Mouse (Mus musculus): ENCODE results near the gene Spo11. TPM values are rescaled to one million over a fixed set of nuclear protein-coding genes. Genes with fewer than 3 reads are reported as not detected.

The Spo11 gene
- polyA plus RNA-seq, 1 experiment from 2014 or later = 1.8 TPM

- ATAC-seq (ENCODE audit: low read depth) = peak; percentile 78
- no peaks in the 10 kb centered on the region for H3K9me3 ChIP-seq (ENCODE audit: control insufficient read depth, low read length)
- H3K4me2 ChIP-seq (ENCODE audit: low read depth, low read length) = peak overlapping the region; percentile 88
- H3K27ac ChIP-seq (replicated peaks; ENCODE audit: low read depth, low read length) = peak overlapping the region; percentile 52; the same call in 1 of the 2 replicates
- DNase-seq (ENCODE audit: low spot score) = peak; percentile 97
- no peaks in the 10 kb centered on the region for H3K36me3 ChIP-seq (ENCODE audit: control insufficient read depth, insufficient read depth, low read length)
- H3K9ac ChIP-seq (ENCODE audit: low read depth, low read length) = peak overlapping the region; percentile 72
- H3K4me3 ChIP-seq (ENCODE audit: low read depth, low read length) = peak overlapping the region; percentile 80
- WGBS = under 1% methylated on average over 42 of the region's 54 CpGs
- peaks cover 30% of the 10 kb centered on the region for H3K4me1 ChIP-seq (ENCODE audit: control insufficient read depth, insufficient read depth, low read length)
- H3K27me3 ChIP-seq (replicated peaks; ENCODE audit: control insufficient read depth, insufficient read depth, low read length) = peaks cover 10% of the 10 kb centered on the region; the same call in 1 of the 2 replicates
These were observed 44.1 kb downstream of the Spo11 start for GRCm38 (mm10) chr2:173021633-173022055.

GRCm38 (mm10) chr2:173022056-173022681 is 44.7 kb downstream of the Spo11 start:
- peak overlapping the region; percentile 80 for H3K4me3 ChIP-seq (ENCODE audit: low read depth, low read length)
- H3K27ac ChIP-seq (replicated peaks; ENCODE audit: low read depth, low read length) = peak overlapping the region; percentile 52; the same call in 1 of the 2 replicates
- under 1% methylated on average over 39 of the region's 51 CpGs for WGBS
- H3K9me3 ChIP-seq (ENCODE audit: control insufficient read depth, low read length) = no peaks in the 10 kb centered on the region
- no peaks in the 10 kb centered on the region for H3K36me3 ChIP-seq (ENCODE audit: control insufficient read depth, insufficient read depth, low read length)
- H3K4me2 ChIP-seq (ENCODE audit: low read depth, low read length) = peak overlapping the region; percentile 88
- H3K27me3 ChIP-seq (replicated peaks; ENCODE audit: control insufficient read depth, insufficient read depth, low read length) = peaks cover 10% of the 10 kb centered on the region; the same call in 1 of the 2 replicates
- peak overlapping the region; percentile 72 for H3K9ac ChIP-seq (ENCODE audit: low read depth, low read length)
- ATAC-seq (ENCODE audit: low read depth) (peak; percentile 7), DNase-seq (ENCODE audit: low spot score) (peak; percentile 54)
- peaks cover 32% of the 10 kb centered on the region for H3K4me1 ChIP-seq (ENCODE audit: control insufficient read depth, insufficient read depth, low read length)

- DNase-seq (ENCODE audit: low spot score) = no peak
- WGBS = 27% methylated on average over 10 of the region's 10 CpGs
- Histone ChIP-seq H3K4me1 (ENCODE audit: control insufficient read depth, insufficient read depth, low read length) (peaks cover 33% of the 10 kb centered on the region), H3K36me3 (ENCODE audit: control insufficient read depth, insufficient read depth, low read length) (no peaks in the 10 kb centered on the region), H3K4me2 (ENCODE audit: low read depth, low read length) (peak overlapping the region; percentile 88), H3K27ac (replicated peaks; ENCODE audit: low read depth, low read length) (no peak overlapping the region), H3K27me3 (replicated peaks; ENCODE audit: control insufficient read depth, insufficient read depth, low read length) (peaks cover 10% of the 10 kb centered on the region; the same call in 1 of the 2 replicates), H3K4me3 (ENCODE audit: low read depth, low read length) (peak overlapping the region; percentile 80), H3K9me3 (ENCODE audit: control insufficient read depth, low read length) (no peaks in the 10 kb centered on the region), H3K9ac (ENCODE audit: low read depth, low read length) (peak overlapping the region; percentile 72)
- no peak for ATAC-seq (ENCODE audit: low read depth)
These were observed 45.3 kb downstream of the Spo11 start for GRCm38 (mm10) chr2:173022813-173023212.

- 83% methylated on average over 7 of the region's 7 CpGs for WGBS
- ATAC-seq (ENCODE audit: low read depth) = no peak
These were observed 45.9 kb downstream of the Spo11 start for GRCm38 (mm10) chr2:173023371-173023851.

GRCm38 (mm10) chr2:173023966-173024365 is 46.5 kb downstream of the Spo11 start:
- Histone ChIP-seq H3K4me3 (ENCODE audit: low read depth, low read length) (peak overlapping the region; percentile 80; the same call in 1 of the 2 replicates), H3K9ac (ENCODE audit: low read depth, low read length) (no peak overlapping the region), H3K4me2 (ENCODE audit: low read depth, low read length) (peak overlapping the region; percentile 88; the same call in 1 of the 2 replicates)

More at GRCm38 (mm10) chr2:173023371-173023851, 45.9 kb downstream of the Spo11 start:
- DNase-seq (ENCODE audit: low spot score) = no peak
- no peak overlapping the region for H3K27ac ChIP-seq (replicated peaks; ENCODE audit: low read depth, low read length)
- H3K27me3 ChIP-seq (replicated peaks; ENCODE audit: control insufficient read depth, insufficient read depth, low read length) = peaks cover 10% of the 10 kb centered on the region; the same call in 1 of the 2 replicates
- peak overlapping the region; percentile 88 for H3K4me2 ChIP-seq (ENCODE audit: low read depth, low read length)
- no peaks in the 10 kb centered on the region for H3K9me3 ChIP-seq (ENCODE audit: control insufficient read depth, low read length)
- H3K9ac ChIP-seq (ENCODE audit: low read depth, low read length) = peak overlapping the region; percentile 72; the same call in 1 of the 2 replicates
- H3K4me3 ChIP-seq (ENCODE audit: low read depth, low read length) = peak overlapping the region; percentile 80
- H3K36me3 ChIP-seq (ENCODE audit: control insufficient read depth, insufficient read depth, low read length) = no peaks in the 10 kb centered on the region
- H3K4me1 ChIP-seq (ENCODE audit: control insufficient read depth, insufficient read depth, low read length) = peaks cover 33% of the 10 kb centered on the region

GRCm38 (mm10) chr2:173024392-173024791 is 46.9 kb downstream of the Spo11 start:
- ATAC-seq (ENCODE audit: low read depth) = no peak
- Histone ChIP-seq H3K4me2 (ENCODE audit: low read depth, low read length) (peak overlapping the region; percentile 88), H3K36me3 (ENCODE audit: control insufficient read depth, insufficient read depth, low read length) (0 out of 2 replicates have a peak, but pooled peaks cover 4% of the 10 kb centered on the region), H3K4me3 (ENCODE audit: low read depth, low read length) (no peak overlapping the region), H3K27me3 (replicated peaks; ENCODE audit: control insufficient read depth, insufficient read depth, low read length) (peaks cover 10% of the 10 kb centered on the region; the same call in 1 of the 2 replicates), H3K4me1 (ENCODE audit: control insufficient read depth, insufficient read depth, low read length) (peaks cover 32% of the 10 kb centered on the region), H3K27ac (replicated peaks; ENCODE audit: low read depth, low read length) (no peak overlapping the region), H3K9me3 (ENCODE audit: control insufficient read depth, low read length) (no peaks in the 10 kb centered on the region), H3K9ac (ENCODE audit: low read depth, low read length) (no peak overlapping the region)
- DNase-seq (ENCODE audit: low spot score) = no peak
- WGBS = 75% methylated on average over 8 of the region's 8 CpGs

More at GRCm38 (mm10) chr2:173023966-173024365, 46.5 kb downstream of the Spo11 start:
- DNase-seq (ENCODE audit: low spot score) (no peak), ATAC-seq (ENCODE audit: low read depth) (no peak)
- H3K36me3 ChIP-seq (ENCODE audit: control insufficient read depth, insufficient read depth, low read length) = 0 out of 2 replicates have a peak, but pooled peaks cover 4% of the 10 kb centered on the region
- no peak overlapping the region for H3K27ac ChIP-seq (replicated peaks; ENCODE audit: low read depth, low read length)
- H3K9me3 ChIP-seq (ENCODE audit: control insufficient read depth, low read length) = no peaks in the 10 kb centered on the region
- WGBS = 88% methylated on average over 4 of the region's 4 CpGs
- H3K27me3 ChIP-seq (replicated peaks; ENCODE audit: control insufficient read depth, insufficient read depth, low read length) = peaks cover 10% of the 10 kb centered on the region; the same call in 1 of the 2 replicates
- peaks cover 33% of the 10 kb centered on the region for H3K4me1 ChIP-seq (ENCODE audit: control insufficient read depth, insufficient read depth, low read length)

- peak overlapping the region; percentile 88; the same call in 1 of the 2 replicates for H3K4me2 ChIP-seq (ENCODE audit: low read depth, low read length)
These were observed 47.4 kb downstream of the Spo11 start for GRCm38 (mm10) chr2:173024938-173025337.

GRCm38 (mm10) chr2:173026286-173026685 is 48.8 kb downstream of the Spo11 start:
- Histone ChIP-seq H3K4me1 (ENCODE audit: control insufficient read depth, insufficient read depth, low read length) (peaks cover 22% of the 10 kb centered on the region), H3K4me2 (ENCODE audit: low read depth, low read length) (0 out of 2 replicates have a peak overlapping the region, but pooled peaks have one; percentile 8), H3K27ac (replicated peaks; ENCODE audit: low read depth, low read length) (no peak overlapping the region; the same call in 1 of the 2 replicates), H3K9ac (ENCODE audit: low read depth, low read length) (no peak overlapping the region), H3K4me3 (ENCODE audit: low read depth, low read length) (no peak overlapping the region), H3K9me3 (ENCODE audit: control insufficient read depth, low read length) (no peaks in the 10 kb centered on the region), H3K27me3 (replicated peaks; ENCODE audit: control insufficient read depth, insufficient read depth, low read length) (0 out of 2 replicates have a peak, but pooled peaks cover 3% of the 10 kb centered on the region), H3K36me3 (ENCODE audit: control insufficient read depth, insufficient read depth, low read length) (peaks cover 17% of the 10 kb centered on the region; the same call in 1 of the 2 replicates)
- 0 out of 2 replicates have a peak, but pooled peaks have one; percentile 0 for ATAC-seq (ENCODE audit: low read depth)
- 71% methylated on average over 5 of the region's 5 CpGs for WGBS
- no peak for DNase-seq (ENCODE audit: low spot score)

More at GRCm38 (mm10) chr2:173024938-173025337, 47.4 kb downstream of the Spo11 start:
- DNase-seq (ENCODE audit: low spot score) = peak; percentile 53
- no peak; the same call in 1 of the 2 replicates for ATAC-seq (ENCODE audit: low read depth)
- Histone ChIP-seq H3K27ac (replicated peaks; ENCODE audit: low read depth, low read length) (no peak overlapping the region), H3K4me3 (ENCODE audit: low read depth, low read length) (no peak overlapping the region), H3K9me3 (ENCODE audit: control insufficient read depth, low read length) (no peaks in the 10 kb centered on the region), H3K9ac (ENCODE audit: low read depth, low read length) (0 out of 2 replicates have a peak overlapping the region, but pooled peaks have one; percentile 37), H3K36me3 (ENCODE audit: control insufficient read depth, insufficient read depth, low read length) (0 out of 2 replicates have a peak, but pooled peaks cover 7% of the 10 kb centered on the region), H3K27me3 (replicated peaks; ENCODE audit: control insufficient read depth, insufficient read depth, low read length) (peaks cover 10% of the 10 kb centered on the region; the same call in 1 of the 2 replicates), H3K4me1 (ENCODE audit: control insufficient read depth, insufficient read depth, low read length) (peaks cover 29% of the 10 kb centered on the region)
- 32% methylated on average over 4 of the region's 4 CpGs for WGBS
